8 mouse cellular contexts compared by ENCODE assay signal in the genomic region with DNA sequence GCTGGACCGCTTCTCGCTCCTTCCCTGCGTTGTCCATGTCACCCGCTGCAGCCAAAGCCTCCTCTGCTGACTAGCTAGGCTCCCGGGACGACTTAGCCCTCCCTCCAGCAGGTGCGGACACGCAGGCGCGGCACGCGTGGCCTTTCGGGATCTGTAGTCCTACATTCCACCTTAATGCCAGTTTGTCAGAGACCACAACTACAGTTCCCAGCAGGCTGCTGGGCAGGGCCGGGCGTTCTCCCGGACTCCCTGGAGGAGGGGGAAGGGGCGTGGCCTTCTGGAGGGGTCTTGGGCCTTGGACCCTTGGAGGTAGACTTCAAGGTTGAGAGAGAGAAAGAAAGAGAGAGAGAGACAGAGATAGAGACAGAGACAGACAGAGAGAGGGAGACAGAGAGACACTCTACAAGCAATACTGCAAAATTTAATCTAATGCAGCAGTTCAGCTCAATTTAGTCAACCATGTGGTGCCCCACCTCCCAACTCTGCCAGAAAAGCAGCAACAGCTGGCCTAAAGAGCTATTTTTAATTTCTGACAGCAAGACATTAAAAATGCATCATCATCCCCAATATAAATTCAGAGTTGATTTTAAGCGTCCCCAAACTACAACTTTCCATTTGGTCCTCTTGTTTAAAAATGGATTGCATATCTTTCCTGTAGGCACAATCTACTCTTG. TPM values are rescaled to one million over a fixed set of nuclear protein-coding genes. Genes with fewer than 3 reads are reported as not detected.
DNase-seq lines count a peak whose midpoint lies in the region; ATAC-seq and TF ChIP-seq lines count a peak whose summit lies in the region.

A gene (minus strand): TSS at position 141 of the 674 bp plus-strand sequence.

- WGBS in forebrain, postnatal 0 days: 6% methylated on average over 18 of the region's 18 CpGs
- WGBS in lung, adult 2 months: 3% methylated on average over 18 of the region's 18 CpGs
- WGBS in neural tube, embryonic 15.5 days: 4% methylated on average over 18 of the region's 18 CpGs

- TF ChIP-seq POLR2A in lung, adult 2 months (IDR thresholded peaks at IDR 0.05; ENCODE audit: borderline replicate concordance, extremely low read depth, low read depth, low read length): peak; percentile 95; the same call in 1 of the 2 replicates

- H3K27me3 ChIP-seq in G1E (ENCODE audit: insufficient read depth, low read length): no peaks in the 10 kb centered on the region
- no peaks in the 10 kb centered on the region for H3K27me3 ChIP-seq in forebrain, postnatal 0 days (ENCODE audit: insufficient read depth, low read length)
- no peaks in the 10 kb centered on the region for H3K27me3 ChIP-seq in neural tube, embryonic 15.5 days (replicated peaks)

- H3K4me1 ChIP-seq in G1E (ENCODE audit: insufficient read depth, low read depth, low read length): no peaks in the 10 kb centered on the region
- peaks cover 10% of the 10 kb centered on the region; the same call in 1 of the 2 replicates for H3K4me1 ChIP-seq in forebrain, postnatal 0 days (ENCODE audit: insufficient read depth)
- H3K4me1 ChIP-seq in lung, adult 2 months (ENCODE audit: control insufficient read depth, insufficient read depth, low read length): 0 out of 2 replicates have a peak, but pooled peaks cover 3% of the 10 kb centered on the region
- H3K4me1 ChIP-seq in neural tube, embryonic 15.5 days: peaks cover 31% of the 10 kb centered on the region

- no peaks in the 10 kb centered on the region for H3K36me3 ChIP-seq in G1E (replicated peaks)
- H3K36me3 ChIP-seq in forebrain, postnatal 0 days (ENCODE audit: insufficient read depth): no peaks in the 10 kb centered on the region
- no peaks in the 10 kb centered on the region for H3K36me3 ChIP-seq in neural tube, embryonic 15.5 days

- DNase-seq in G1E (ENCODE audit: low spot score): no peak
- peak; percentile 93 for DNase-seq in cerebellum, adult 8-10 months
- DNase-seq in forebrain, postnatal 0 days: peak; percentile 95
- peak; percentile 92 for DNase-seq in heart, postnatal 4 days
- DNase-seq in layer of hippocampus, adult 2 months (ENCODE audit: low spot score in 2 of 2): peak; percentile 96 to 97
- peak; percentile 92 for DNase-seq in lung, adult 2 months
- DNase-seq in testis, postnatal 14 days (ENCODE audit: low spot score): peak; percentile 93

- ATAC-seq in G1E (ENCODE audit: extremely low read depth, insufficient number of reproducible peaks, low FRiP score, poor library complexity, severe bottlenecking): no peak
- ATAC-seq in forebrain, postnatal 0 days: peak; percentile 100
- ATAC-seq in neural tube, embryonic 15.5 days (ENCODE audit: low FRiP score): peak; percentile 100

- peak within 1 kb of the TSS; percentile 57 for H3K27ac ChIP-seq in forebrain, postnatal 0 days (ENCODE audit: low read depth, low read length)
- H3K27ac ChIP-seq in layer of hippocampus, adult 2 months: peak within 1 kb of the TSS; percentile 95
- H3K27ac ChIP-seq in neural tube, embryonic 15.5 days (replicated peaks): peak within 1 kb of the TSS; percentile 81

- H3K9me3 ChIP-seq in G1E (replicated peaks): peaks cover 19% of the 10 kb centered on the region
- H3K9me3 ChIP-seq in forebrain, postnatal 0 days (ENCODE audit: low read length): no peaks in the 10 kb centered on the region
- no peaks in the 10 kb centered on the region for H3K9me3 ChIP-seq in neural tube, embryonic 15.5 days (replicated peaks)

- H3K9ac ChIP-seq in forebrain, postnatal 0 days: peak within 1 kb of the TSS; percentile 72
- H3K9ac ChIP-seq in neural tube, embryonic 15.5 days (replicated peaks): peak within 1 kb of the TSS; percentile 94

- H3K4me3 ChIP-seq in G1E (ENCODE audit: low read depth, low read length): peak within 1 kb of the TSS; percentile 20; the same call in 1 of the 2 replicates
- H3K4me3 ChIP-seq in forebrain, postnatal 0 days (ENCODE audit: low read depth, low read length): peak within 1 kb of the TSS; percentile 62
- H3K4me3 ChIP-seq in layer of hippocampus, adult 2 months: peak within 1 kb of the TSS; percentile 90
- peak within 1 kb of the TSS; percentile 91 for H3K4me3 ChIP-seq in lung, adult 2 months (replicated peaks; ENCODE audit: extremely low read depth, low read depth, low read length)
- H3K4me3 ChIP-seq in neural tube, embryonic 15.5 days (replicated peaks): peak within 1 kb of the TSS; percentile 93

- H3K4me2 ChIP-seq in forebrain, postnatal 0 days (ENCODE audit: low read depth): peak within 1 kb of the TSS; percentile 89
- H3K4me2 ChIP-seq in neural tube, embryonic 15.5 days: peak within 1 kb of the TSS; percentile 71

- no peak for TF ChIP-seq CTCF in G1E (IDR thresholded peaks at IDR 0.05; ENCODE audit: low read depth, low read length)
- TF ChIP-seq CTCF in forebrain, postnatal 0 days (IDR thresholded peaks at IDR 0.05; ENCODE audit: low read depth): peak; percentile 34; the same call in 1 of the 2 replicates
- 0 out of 2 replicates have a peak, but pooled peaks have one; percentile 8 for TF ChIP-seq CTCF in layer of hippocampus, adult 2 months (conservative IDR thresholded peaks at IDR 0.05)
- TF ChIP-seq CTCF in lung, adult 2 months (IDR thresholded peaks at IDR 0.05; ENCODE audit: insufficient read depth, low read length): no peak

RNA-seq across cellular contexts. Expression of the gene that starts here (rescaled TPM):
- not detected in 2 replicates for total RNA-seq in G1E (2014; fragmentation: Nextera tagmentation)
- total RNA-seq in G1E (2017): 0.16 TPM in 1 of 2 replicates, not detected in the other
- polyA plus RNA-seq in G1E (2012): not detected in 2 replicates
- 124 and 142 TPM in 2 replicates for total RNA-seq in forebrain, postnatal 0 days (2014; rRNA removed)
- 41.1 and 76.3 TPM in 2 replicates for polyA plus RNA-seq in forebrain, postnatal 0 days (2015; fragmentation: Nextera tagmentation; extraction: Ambion mirVana)
- 1 to 10 TPM; 2.5 to 2.6 TPM for total RNA-seq in heart, postnatal 4 days (2021)
- 100 to 1,000 TPM; 294 to 323 TPM for total RNA-seq in layer of hippocampus, adult 2 months (2021)
- 0.69 and 1.1 TPM in 2 replicates for polyA plus RNA-seq in lung, adult 2 months (2012; rRNA removed)
- 84.1 and 84.6 TPM in 2 replicates for polyA plus RNA-seq in neural tube, embryonic 15.5 days (2015; fragmentation: Nextera tagmentation; extraction: Ambion mirVana)

Comparison
In these comparisons a context has a peak if more than half of its experiments do, and no peak if none do; other contexts are left out.
1. RNA of the gene that starts here (total RNA-seq): 294 to 323 TPM in layer of hippocampus, adult 2 months and 124 to 142 TPM in forebrain, postnatal 0 days; 2.5 to 2.6 TPM in heart, postnatal 4 days and 0.16 TPM in G1E; every median in the first group is over 10 times any median in the second.
2. RNA of the gene that starts here (polyA plus RNA-seq): 84.1 to 84.6 TPM in neural tube, embryonic 15.5 days and 41.1 to 76.3 TPM in forebrain, postnatal 0 days; 0.69 to 1.1 TPM in lung, adult 2 months and not detected in G1E; every median in the first group is over 10 times any median in the second.
3. H3K4me3 ChIP-seq: peak in every context shown above with its lines; median percentile 93 in neural tube, embryonic 15.5 days; 91 in lung, adult 2 months; 90 in layer of hippocampus, adult 2 months; 62 in forebrain, postnatal 0 days; 20 in G1E.
4. CTCF ChIP-seq: peak in forebrain, postnatal 0 days (single experiment) and layer of hippocampus, adult 2 months (single experiment); none in G1E (single experiment) and lung, adult 2 months (single experiment).
5. Peak in every context shown above with its lines, with median percentiles within 50 percentile points of each other: H3K27ac ChIP-seq.